Mouse (Mus musculus): ENCODE results near the gene Fdps.

- TF ChIP-seq CTCF (IDR thresholded peaks at IDR 0.05; ENCODE audit: extremely low read depth, insufficient read depth, low read length) (peak; percentile 41), POLR2A (IDR thresholded peaks at IDR 0.05; ENCODE audit: extremely low read depth, insufficient read depth, low read length) (no peak)
Observed at GRCm38 (mm10) chr3:89132285-89133062, 30.7 kb upstream of the Fdps start.
